Mouse (Mus musculus) heart, embryonic 14.5 days (tissue): ENCODE measurements around the gene Ints6. TPM values are rescaled to one million over a fixed set of nuclear protein-coding genes. Genes with fewer than 3 reads are reported as not detected.

Experiments used
- ATAC-seq: fragments of 200-750 bp; cut with Nextera tagmentation; 2 replicates; pipeline ENCODE4 v1.8.0; 2017; ENCODE audit warnings: low read depth, moderate TSS enrichment; ENCODE audit not compliant: insufficient number of reproducible peaks, insufficient read depth, low FRiP score
- H3K27ac ChIP-seq, 2 experiments: fragments of 200-500 bp in 1 of 2; fragments of 300-500 bp in 1 of 2; sonication (generic) in 1 of 2; replicated peaks in 1 of 2; 2 replicates each; pipeline ENCODE4 v1.5.1; 2012 to 2014; ENCODE audit warnings: low read depth in 2 of 2, low read length in 2 of 2, control low read depth in 1 of 2, mild to moderate bottlenecking in 1 of 2, mixed read lengths in 1 of 2; ENCODE audit not compliant: control insufficient read depth in 1 of 2, insufficient read depth in 1 of 2
- H3K27me3 ChIP-seq: fragments of 300-500 bp; sonication (generic); 2 replicates; pipeline ENCODE4 v1.6.1; 2014; ENCODE audit warnings: mild to moderate bottlenecking, low read length, control low read depth; ENCODE audit not compliant: control insufficient read depth, insufficient read depth
- H3K36me3 ChIP-seq: fragments of 300-500 bp; sonication (generic); 2 replicates; pipeline ENCODE4 v1.6.1; 2014; ENCODE audit warnings: mild to moderate bottlenecking, control low read depth, low read length, mixed read lengths; ENCODE audit not compliant: control insufficient read depth, insufficient read depth
- H3K4me1 ChIP-seq, 2 experiments: fragments of 200-500 bp in 1 of 2; fragments of 300-500 bp in 1 of 2; sonication (generic) in 1 of 2; 2 replicates each; pipeline ENCODE4 v1.6.1; 2012 to 2014; ENCODE audit warnings: low read length in 2 of 2, control low read depth in 1 of 2, mixed read lengths in 1 of 2; ENCODE audit not compliant: control insufficient read depth in 2 of 2, insufficient read depth in 2 of 2
- H3K4me2 ChIP-seq: fragments of 300-500 bp; sonication (generic); 2 replicates; pipeline ENCODE4 v1.6.1; 2014; ENCODE audit warnings: mild to moderate bottlenecking, low read length
- H3K4me3 ChIP-seq, 2 experiments: fragments of 200-500 bp in 1 of 2; fragments of 300-500 bp in 1 of 2; sonication (generic) in 1 of 2; 2 replicates each; pipeline ENCODE4 v1.5.1; 2012 to 2014; ENCODE audit warnings: low read length in 2 of 2, mild to moderate bottlenecking in 2 of 2, control low read depth in 1 of 2, low read depth in 1 of 2, moderate library complexity in 1 of 2; ENCODE audit not compliant: control insufficient read depth in 1 of 2, insufficient read depth in 1 of 2
- H3K9ac ChIP-seq: fragments of 300-500 bp; sonication (generic); 2 replicates; pipeline ENCODE4 v1.6.1; 2014; ENCODE audit warnings: mild to moderate bottlenecking, low read length
- H3K9me3 ChIP-seq: fragments of 300-500 bp; sonication (generic); 2 replicates; pipeline ENCODE4 v1.6.1; 2016; ENCODE audit warnings: low read length, control low read depth; ENCODE audit not compliant: control insufficient read depth
- WGBS: fragments of 180-500 bp; shearing (Covaris S2); extraction: QIAGEN DNeasy Blood & Tissue Kit; methylation state at CpG from one replicate; pipeline ENCODE4 v1.1.7; 2014; 5-methylcytosine and 5-hydroxymethylcytosine counted together
- polyA plus RNA-seq: library from polyadenylated mRNA; unstranded; fragments of >200 nt; fragmentation: Nextera tagmentation; extraction: Ambion mirVana; gene quantifications from 2 replicates; pipeline ENCODE4 v1.2.1, GENCODE M21; 2014

Ints6 gene
- polyA plus RNA-seq, 1 experiment from 2014 or later, result 21.3 TPM

DNA sequence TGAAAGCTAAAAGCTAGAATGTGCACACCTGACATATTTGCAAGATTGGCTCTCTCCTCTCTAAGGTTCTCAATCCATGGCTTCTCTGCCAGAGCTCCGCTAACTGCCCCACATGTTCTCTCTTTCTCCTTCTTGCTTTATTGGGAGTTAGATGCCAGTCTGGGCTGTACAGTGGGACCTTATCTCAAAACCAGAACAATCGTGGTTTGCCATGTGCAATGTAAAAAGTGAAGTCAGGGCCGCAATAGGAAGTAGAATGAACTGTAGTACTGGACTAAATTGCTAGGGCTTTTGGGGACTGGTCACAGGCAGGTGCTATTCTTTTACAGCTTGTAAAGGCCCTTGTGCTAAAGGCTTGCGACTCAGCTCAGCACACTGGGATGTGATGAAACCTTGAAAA lies 28.3 kb upstream of the Ints6 start:
- Histone ChIP-seq H3K36me3 (no peaks in the 10 kb centered on the region), H3K4me3 (no peak overlapping the region), H3K4me1 (no peaks in the 10 kb centered on the region), H3K9me3 (no peaks in the 10 kb centered on the region), H3K4me2 (no peak overlapping the region), H3K27me3 (no peaks in the 10 kb centered on the region), H3K9ac (no peak overlapping the region), H3K27ac (no peak overlapping the region)
- no peak for ATAC-seq
- WGBS, result 69% methylated on average over 4 of the region's 4 CpGs

DNA sequence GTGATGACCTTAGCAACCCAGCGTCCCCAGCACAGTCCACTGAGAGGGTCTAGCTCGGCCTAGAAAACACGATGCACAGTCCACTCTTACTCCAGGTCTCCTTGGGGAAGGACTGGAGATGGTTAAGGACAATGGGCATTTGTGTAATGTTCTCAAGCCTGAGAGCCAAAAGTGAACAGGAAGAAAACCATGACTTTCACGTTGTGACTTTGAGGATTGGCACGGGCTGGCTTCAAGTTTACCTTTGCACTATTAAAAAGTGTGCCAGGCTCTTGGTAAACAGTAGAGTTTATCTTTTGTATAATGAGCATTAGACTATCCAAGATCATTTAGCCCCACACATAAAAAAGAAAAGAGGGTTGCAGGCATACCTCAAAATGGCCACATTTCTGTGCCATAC lies 22.0 kb upstream of the Ints6 start:
- peaks cover 3 to 8% of the 10 kb centered on the region in 2 experiments; a peak in 2 of 4 replicates for H3K4me1 ChIP-seq
- no peak overlapping the region for H3K4me2 ChIP-seq
- H3K36me3 ChIP-seq, result no peaks in the 10 kb centered on the region
- WGBS, result 65% methylated on average over 5 of the region's 5 CpGs
- H3K9me3 ChIP-seq, result no peaks in the 10 kb centered on the region
- no peak overlapping the region for H3K27ac ChIP-seq
- H3K9ac ChIP-seq, result no peak overlapping the region
- no peak overlapping the region for H3K4me3 ChIP-seq
- no peak for ATAC-seq
- H3K27me3 ChIP-seq, result no peaks in the 10 kb centered on the region

DNA sequence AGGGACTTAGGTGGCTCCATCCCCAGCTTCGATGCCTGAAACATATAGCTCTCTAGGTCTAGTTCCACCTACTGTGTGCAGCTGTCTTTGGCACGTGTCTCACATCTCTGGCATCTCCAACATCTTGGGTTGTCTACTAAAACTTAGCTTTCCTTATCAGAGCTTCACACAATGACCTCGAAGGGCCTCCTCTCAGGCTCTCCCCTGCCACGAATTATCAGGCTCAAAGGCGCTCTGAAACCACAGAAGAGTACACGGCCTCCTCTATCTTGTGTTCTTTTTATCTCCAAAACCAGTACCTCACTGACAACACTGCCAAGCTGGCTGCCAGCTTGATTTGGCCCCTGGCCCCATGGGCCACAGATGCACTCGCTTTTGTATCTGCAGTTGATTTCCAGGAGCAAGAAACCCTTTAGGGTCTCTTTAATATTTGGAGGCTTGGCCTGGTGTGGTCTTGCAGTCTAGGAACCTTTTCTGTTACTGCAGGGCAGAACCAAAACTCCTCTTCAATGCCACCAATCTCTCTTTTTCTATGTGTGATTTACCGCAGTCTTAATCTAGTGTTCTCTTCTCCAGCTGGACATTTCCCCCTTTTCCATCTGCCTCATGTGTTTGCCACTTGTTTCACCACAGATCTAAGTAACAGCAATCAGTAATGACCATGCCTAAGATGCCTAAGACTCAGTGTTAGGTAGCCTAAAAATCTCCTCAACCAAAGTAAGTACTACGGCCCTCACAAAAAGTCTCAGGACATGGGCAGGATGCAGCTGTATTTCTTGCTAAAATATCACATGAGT lies 19.7 kb upstream of the Ints6 start:
- H3K27me3 ChIP-seq, result no peaks in the 10 kb centered on the region
- H3K4me1 ChIP-seq, result peaks cover 3 to 8% of the 10 kb centered on the region in 2 experiments; a peak in 2 of 4 replicates
- H3K4me2 ChIP-seq, result no peak overlapping the region
- ATAC-seq, result no peak
- no peak overlapping the region for H3K9ac ChIP-seq
- H3K27ac ChIP-seq, result no peak overlapping the region
- WGBS, result 39% methylated on average over 9 of the region's 9 CpGs
- H3K9me3 ChIP-seq, result peaks cover 2% of the 10 kb centered on the region; the same call in 1 of the 2 replicates
- no peaks in the 10 kb centered on the region for H3K36me3 ChIP-seq
- no peak overlapping the region for H3K4me3 ChIP-seq

DNA sequence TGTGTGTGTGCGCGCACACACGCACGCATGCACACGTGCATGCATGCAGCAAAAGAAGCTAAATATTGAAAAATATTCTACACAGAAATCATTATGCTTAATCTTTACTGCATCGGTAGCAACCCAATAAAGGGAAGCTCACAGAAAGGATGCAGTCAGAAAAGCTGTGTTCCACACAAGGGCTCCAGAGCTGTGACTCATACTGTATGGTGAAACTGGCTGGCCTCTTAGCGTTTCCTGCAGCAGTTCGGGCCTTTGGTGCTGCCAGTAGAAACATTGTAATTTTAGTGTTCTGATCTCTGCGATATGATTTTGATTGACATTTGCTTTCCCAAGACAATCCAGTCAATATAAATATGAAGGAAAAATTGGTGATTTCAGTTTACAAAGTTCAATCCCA lies 17.1 kb upstream of the Ints6 start:
- Histone ChIP-seq H3K36me3 (no peaks in the 10 kb centered on the region), H3K9ac (no peak overlapping the region), H3K9me3 (peaks cover 2% of the 10 kb centered on the region; the same call in 1 of the 2 replicates), H3K4me1 (peaks cover 3 to 7% of the 10 kb centered on the region in 2 experiments; a peak in 2 of 4 replicates), H3K27me3 (no peaks in the 10 kb centered on the region), H3K27ac (no peak overlapping the region), H3K4me2 (no peak overlapping the region), H3K4me3 (no peak overlapping the region)
- no peak for ATAC-seq
- WGBS, result 89% methylated on average over 9 of the region's 9 CpGs

DNA sequence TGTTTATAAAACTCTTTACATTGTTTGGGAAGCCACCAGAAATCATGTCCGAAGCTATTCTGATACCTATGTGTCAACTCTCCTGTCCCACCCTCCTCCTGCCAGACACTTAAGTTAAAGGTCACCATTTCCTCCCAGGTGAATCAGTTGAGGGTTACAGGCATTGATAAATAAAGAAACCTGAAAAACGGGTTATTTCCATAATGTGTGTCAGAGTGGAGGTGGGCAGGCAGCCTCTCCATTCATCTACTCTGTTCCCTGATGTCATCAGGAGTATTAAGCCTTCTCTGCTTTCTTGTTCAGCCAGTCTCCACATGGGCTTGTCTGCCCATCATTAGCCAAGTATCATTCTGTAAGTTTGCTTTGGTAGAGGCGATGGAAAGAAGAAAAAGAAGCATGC lies 14.1 kb upstream of the Ints6 start:
- ATAC-seq, result no peak
- WGBS, result 84% methylated on average over 3 of the region's 3 CpGs
- Histone ChIP-seq H3K27me3 (no peaks in the 10 kb centered on the region), H3K4me2 (no peak overlapping the region), H3K9ac (no peak overlapping the region), H3K27ac (no peak overlapping the region), H3K36me3 (no peaks in the 10 kb centered on the region), H3K4me1 (no peaks in the 10 kb centered on the region), H3K4me3 (no peak overlapping the region), H3K9me3 (peaks cover 2% of the 10 kb centered on the region; the same call in 1 of the 2 replicates)

DNA sequence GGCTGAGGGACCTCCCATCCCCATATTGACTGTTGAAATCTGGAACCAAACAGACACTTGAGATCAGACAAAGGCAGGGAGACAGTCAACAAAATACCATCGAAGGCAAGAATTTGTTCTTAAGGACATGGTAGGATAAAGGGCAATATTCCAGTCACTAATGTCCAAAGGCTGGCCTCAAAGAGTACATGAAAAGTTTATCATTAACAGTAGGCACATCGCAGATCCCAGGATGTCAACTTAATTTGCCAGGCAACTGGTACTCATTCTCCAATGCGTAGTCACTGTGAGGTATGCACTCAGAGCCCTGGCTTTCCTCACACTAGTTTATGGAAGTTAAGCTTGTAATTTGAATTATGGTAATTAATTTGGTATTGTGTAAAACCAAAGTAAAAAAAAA lies 13.3 kb upstream of the Ints6 start:
- no peaks in the 10 kb centered on the region for H3K27me3 ChIP-seq
- H3K4me1 ChIP-seq, result no peaks in the 10 kb centered on the region
- H3K9me3 ChIP-seq, result peaks cover 2% of the 10 kb centered on the region; the same call in 1 of the 2 replicates
- no peak overlapping the region for H3K9ac ChIP-seq
- no peak overlapping the region for H3K4me3 ChIP-seq
- H3K27ac ChIP-seq, result no peak overlapping the region
- ATAC-seq, result no peak
- H3K4me2 ChIP-seq, result no peak overlapping the region
- no peaks in the 10 kb centered on the region for H3K36me3 ChIP-seq
- 84% methylated on average over 3 of the region's 3 CpGs for WGBS

DNA sequence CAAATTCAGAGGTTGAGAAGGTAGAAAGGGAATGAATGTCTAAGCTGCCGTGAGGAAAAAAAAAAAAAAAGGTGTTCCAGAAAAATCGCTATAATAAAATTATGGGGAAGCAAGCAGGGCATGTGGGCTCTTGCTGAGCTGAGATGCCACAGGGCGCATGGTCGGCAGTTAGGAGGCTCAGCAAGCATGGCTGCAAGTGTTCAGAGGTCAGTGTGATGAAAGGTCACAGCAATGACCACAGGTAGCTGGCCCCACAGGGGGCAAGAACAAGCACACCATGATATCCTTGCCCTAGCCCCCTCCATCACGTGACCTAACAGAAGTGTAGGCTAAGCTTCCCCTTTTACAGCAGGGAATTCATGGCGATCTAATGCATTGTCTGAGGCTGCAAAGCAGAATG lies 12.8 kb upstream of the Ints6 start:
- Histone ChIP-seq H3K4me1 (no peaks in the 10 kb centered on the region), H3K4me3 (no peak overlapping the region), H3K9ac (no peak overlapping the region), H3K27ac (no peak overlapping the region), H3K27me3 (no peaks in the 10 kb centered on the region), H3K36me3 (no peaks in the 10 kb centered on the region), H3K9me3 (peaks cover 2% of the 10 kb centered on the region; the same call in 1 of the 2 replicates), H3K4me2 (no peak overlapping the region)
- ATAC-seq, result no peak
- WGBS, result 77% methylated on average over 6 of the region's 6 CpGs

DNA sequence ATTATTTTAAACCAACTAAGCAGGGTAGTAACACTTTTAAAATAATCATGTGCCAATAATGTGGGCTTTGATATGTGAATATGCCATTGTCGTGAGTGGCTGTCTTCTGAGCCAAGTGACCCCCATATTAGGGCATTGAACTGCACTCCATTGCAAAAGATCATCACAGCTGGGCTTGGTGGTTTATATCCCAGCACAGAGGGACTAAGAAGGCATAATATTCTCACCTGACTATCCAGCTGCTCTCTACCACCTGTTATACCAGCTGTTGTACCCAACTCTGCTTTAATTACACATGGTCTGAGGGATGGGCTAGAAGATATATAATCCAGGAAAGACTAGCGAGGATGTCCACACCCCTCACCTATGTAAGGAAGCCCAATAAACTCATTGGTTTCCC lies 4.4 kb upstream of the Ints6 start:
- ATAC-seq, result no peak
- Histone ChIP-seq H3K9me3 (no peaks in the 10 kb centered on the region), H3K27me3 (no peaks in the 10 kb centered on the region), H3K36me3 (no peaks in the 10 kb centered on the region), H3K4me3 (no peak overlapping the region), H3K9ac (no peak overlapping the region), H3K4me1 (peaks cover 0 to 14% of the 10 kb centered on the region in 2 experiments; a peak in 1 of 4 replicates), H3K27ac (no peak overlapping the region), H3K4me2 (no peak overlapping the region)
- whole genome bisulfite sequencing, result 73% methylated on average over 2 of the region's 2 CpGs
